Mouse (Mus musculus): ENCODE data around the gene N4bp3.

- TF ChIP-seq EP300 (IDR thresholded peaks at IDR 0.05; ENCODE audit: low read depth) (no peak), CTCF (IDR thresholded peaks at IDR 0.05; ENCODE audit: low read depth) (no peak)
Measured at GRCm38 (mm10) chr11:51629651-51630314, 20.9 kb downstream of the N4bp3 start.

All from liver, postnatal 0 days (tissue).